Mouse (Mus musculus) layer of hippocampus, adult 9-11 months (tissue): ENCODE measurements at regions not wholly inside any gene's neighbourhood (a gene's known extent, or its start where the extent isn't known, plus 50 kb on each side); places are given as distances from the start of the nearest gene placed in this dataset.

ENCODE experiments used
- DNase-seq: peaks from one replicate; pipeline ENCODE4 v3.0.0; 2022

DNA sequence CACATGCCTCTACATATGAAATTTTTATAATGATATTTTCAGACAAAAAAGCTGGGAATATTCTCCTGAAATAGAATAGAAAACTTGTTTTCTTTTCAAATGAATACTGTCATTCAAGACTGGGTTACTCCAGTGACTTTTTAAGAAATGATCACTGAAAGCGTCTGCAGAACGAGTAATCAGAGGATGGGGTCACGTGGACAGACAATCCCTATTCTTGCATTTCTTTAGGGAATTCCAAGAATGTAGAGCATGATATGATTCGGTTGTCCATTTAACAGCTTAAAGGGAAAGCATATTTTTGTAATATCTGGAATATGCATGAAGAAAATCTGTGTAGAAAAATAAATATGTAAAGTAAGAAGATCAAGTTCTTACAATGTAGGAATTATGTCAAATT is 65.6 kb downstream of the 4933402N22Rik start:
- DNase-seq = no peak

DNA sequence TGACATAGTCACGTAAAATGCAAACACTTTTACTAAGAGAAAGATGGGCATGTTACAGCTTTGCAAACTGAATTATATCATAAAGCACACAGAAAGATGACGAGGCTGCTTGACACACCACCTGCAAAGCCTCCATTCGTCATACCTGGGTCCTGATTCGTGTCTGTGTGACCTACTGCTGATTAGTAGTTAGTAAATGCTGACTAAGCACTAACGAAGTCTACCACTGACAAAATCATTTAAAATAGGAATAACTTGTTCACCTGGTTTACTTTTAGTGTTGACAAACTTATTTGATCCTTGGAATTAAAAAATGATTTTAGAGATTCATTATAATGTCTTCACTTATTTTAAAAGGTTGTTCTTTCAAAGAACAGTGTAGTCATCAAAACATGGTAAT is 71.3 kb downstream of the 4933402N22Rik start:
- no peak for DNase-seq

DNA sequence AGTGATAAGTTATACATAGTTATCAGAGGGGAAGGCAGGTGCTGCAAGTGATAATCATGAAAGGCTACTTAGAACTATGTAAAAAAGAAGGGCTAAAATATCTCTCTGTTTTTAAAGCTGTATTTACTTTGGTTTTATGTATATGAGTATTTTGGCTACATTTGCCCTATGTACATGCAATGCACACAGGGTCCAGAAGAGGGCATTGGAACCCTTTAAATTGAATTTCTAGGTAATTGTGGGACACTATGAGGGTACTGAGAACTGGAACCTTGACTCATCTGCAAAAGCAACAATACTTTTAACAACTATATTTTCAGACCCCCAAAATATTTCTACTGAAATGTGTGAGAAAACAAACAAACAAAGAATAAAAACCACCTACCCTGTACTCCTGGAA is 82.9 kb downstream of the 4933402N22Rik start:
- DNase-seq = no peak

DNA sequence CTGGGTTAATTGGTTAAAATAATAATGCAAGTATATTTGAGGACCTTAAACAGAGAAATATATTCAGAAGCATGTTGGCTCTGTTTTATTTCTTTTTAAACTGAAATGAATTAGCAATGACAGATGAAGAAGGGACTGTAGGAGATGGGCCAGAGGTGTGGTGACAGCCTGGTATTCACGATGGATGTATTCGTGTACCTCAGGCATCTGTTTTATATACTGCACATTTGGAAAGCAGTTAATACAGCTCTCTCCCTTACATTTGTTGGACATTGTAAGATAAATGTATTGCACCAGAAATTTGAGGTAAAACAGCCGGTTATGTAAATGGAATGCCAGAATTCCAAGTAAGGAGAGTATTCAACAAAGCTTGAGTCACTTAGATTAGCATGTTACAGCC is 88.6 kb downstream of the 4933402N22Rik start:
- DNase-seq = no peak

DNA sequence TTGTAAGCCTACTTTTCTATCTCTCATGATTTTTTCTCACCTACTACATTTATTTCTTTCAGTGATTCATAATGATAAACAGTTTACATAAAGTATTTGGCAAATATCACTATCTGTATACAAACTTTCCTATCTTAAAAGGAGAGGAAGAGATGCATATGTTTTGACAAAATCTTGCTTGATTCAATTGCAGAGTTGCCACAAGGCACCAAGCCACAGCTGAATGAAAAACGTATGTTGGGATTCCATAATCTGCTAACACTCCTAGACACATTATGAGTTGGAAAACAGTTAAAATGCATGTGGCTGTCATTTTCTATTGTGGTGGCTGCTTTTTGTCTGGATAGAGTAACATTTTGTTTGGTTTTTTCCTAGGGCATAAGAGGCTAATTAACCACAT is 98.5 kb downstream of the 4933402N22Rik start:
- no peak for DNase-seq

DNA sequence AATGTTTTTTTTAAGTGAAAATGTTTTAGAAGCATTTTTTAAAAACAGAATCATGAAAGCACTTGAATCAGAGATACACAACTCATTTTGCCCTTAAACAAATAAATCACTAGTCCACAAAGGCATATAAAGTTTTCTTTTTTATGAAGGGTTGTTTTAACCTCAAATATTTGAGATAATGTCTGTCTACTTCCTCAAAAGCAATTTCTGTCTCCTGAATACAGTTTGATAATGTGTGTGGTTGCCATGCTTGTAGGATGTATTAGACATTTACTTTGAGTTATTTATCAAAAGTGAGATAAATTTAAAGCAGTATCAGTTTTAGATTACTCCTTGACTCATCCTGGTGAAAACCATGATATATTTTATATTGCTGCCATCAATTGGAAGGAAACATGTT is 102.6 kb downstream of the 4933402N22Rik start:
- DNase-seq = no peak

DNA sequence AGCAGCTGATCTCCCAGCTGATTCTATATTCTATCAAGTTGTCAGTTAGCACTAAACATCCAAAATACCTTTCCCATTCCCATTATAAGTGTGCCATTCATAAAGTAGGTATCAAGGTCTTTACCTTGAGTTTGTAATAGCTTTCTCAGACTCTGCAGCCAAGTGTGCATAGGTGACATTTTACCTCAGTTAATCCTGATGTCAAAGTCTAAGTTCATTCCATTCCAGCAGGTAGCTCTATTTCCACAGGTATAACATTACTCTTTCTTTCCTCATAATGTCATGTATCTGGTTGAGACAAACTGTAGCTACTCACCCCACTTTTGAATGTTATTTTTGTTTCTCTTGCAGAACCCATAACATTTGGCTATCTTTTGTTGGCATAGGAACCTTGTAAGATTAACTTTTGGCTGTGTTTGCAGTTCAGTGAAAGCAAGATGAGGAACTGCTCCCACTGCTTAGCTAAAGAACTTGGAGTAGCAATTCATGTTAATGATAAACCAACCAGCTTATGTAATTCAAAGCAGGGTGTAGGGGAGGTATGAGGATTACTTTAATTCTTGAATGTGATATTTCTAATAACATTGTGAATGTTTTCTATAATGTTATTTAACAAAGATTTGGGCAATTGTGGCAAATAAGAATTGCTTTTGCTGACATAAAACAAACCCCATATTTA is 107.0 kb downstream of the 4933402N22Rik start:
- no peak for DNase-seq

DNA sequence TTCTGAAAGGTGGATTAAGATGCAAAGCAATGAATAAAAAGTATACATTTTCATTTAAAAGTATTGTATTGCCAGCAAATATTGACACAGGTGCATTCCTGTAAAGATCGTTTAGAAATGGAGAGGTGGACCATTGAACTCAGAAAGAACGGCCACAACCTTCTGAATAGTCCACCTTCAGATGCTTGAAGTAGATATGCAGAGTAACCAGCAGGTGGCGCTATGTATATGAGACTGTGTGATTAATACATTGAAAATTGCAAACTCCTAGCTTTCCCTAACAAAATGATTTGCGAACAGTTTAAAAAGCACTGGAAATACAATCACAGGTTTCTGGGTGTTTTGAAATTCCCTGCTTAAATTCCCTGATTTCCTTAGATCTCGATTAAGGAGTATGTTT is 112.2 kb downstream of the 4933402N22Rik start:
- DNase-seq = peak; percentile 34

DNA sequence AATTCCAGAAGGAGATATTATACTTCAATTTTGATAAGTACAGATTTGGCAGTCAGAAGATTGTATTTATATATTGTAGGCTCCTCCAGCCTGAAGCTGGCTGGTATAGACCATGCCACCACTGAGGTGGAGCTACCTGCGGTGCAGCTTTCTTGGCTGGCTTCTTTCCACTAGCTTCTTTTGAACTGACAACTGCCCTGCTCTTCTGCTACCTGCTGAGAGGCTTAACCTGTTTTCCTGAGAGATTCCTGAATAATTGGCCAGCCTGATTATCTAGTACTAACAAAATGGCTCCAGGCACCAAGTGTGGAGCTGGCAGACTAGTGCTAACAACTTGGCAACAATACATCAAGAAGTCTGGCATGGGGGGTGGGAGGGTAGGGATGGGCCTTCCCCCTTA is 132.0 kb downstream of the 4933402N22Rik start:
- DNase-seq = no peak

DNA sequence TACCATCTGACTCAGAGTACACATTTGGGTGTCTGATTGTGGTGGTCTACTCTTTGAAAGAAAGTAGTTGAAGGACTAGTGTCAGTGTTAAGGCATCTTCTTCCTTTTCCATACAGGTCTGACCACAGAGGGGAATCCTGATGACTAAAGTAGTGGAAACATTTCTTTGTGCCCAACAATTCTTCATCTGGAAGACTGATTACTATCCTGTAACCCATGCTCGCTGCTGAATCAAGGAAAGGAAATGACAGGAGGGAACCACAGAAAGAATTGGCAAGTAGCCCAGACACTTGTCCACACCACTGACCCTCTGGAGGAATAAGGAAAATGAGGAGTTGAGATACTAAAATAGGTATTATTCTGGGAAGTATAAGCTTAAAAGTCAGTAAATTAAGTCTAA is 162.3 kb downstream of the 4933402N22Rik start:
- no peak for DNase-seq

DNA sequence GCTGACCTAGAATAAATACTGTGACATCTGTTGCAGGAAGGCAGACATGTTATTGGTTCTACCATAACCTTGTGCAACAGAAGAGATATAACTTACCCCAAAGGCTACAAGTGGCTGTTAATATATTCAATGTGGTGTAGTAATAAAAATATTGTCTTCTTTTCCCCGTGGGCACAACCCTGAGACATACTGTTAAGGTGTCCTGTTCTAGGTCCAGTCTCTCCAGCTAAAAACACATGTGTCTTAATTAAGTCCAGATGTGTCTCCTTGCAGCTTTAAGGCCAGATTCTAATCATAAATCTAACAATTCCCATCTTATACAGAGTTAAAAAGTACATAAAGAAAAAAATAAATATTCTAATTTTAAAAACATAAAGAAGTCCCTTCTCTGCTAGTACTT is 175.8 kb downstream of the 4933402N22Rik start:
- no peak for DNase-seq

DNA sequence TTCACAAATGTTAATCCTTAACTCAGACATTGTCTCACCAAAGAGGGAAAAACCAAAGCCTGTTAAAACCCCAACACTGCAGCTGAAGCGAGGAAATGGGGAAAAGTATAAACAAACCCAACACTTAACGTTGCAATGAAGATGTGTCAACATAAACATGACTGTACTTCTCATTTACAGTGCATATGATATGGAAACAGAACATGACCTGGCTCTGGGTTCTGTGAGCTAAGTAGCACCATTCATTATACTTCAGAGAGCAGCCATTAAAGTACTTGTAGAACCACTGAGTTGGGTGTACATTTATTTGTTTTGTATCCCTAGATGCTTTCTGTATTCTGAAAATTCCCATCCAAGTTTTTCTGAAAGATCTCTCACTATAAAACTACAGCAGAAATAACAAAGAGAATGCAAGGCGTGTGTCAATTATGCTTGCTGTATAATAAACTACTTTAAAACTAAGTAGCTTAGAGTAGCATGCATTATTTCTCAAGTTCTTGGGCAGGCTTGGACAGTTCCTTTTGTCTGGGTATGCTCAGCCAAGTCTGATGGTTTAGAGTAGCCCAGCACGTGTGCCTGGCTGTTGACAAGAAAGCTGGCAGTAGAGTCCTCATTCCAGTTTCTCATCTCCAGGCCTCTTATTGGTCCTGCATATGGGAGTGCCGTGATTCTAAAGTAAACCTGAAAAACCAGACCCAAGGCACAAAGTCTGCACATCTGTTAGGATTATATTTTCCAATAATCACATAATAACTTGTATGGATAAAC is 198.9 kb downstream of the 4933402N22Rik start:
- DNase-seq = no peak

DNA sequence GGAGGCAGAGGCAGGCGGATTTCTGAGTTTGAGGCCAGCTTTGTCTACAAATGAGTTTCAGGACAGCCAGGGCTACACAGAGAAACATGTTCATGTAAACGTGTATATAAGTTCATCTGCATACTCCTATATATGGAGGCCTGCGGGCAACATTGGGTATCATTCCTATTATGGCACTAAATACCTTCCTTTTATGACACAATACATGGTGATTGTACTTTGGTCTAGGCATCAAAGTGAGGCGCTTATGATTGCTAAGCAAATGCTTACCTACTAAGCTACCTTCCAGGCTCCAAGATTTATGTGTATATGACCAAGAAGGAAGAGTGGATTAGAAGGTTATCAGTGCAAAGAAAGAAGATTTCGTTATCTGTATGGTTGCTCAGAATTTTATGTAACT is 207.1 kb downstream of the 4933402N22Rik start:
- no peak for DNase-seq

DNA sequence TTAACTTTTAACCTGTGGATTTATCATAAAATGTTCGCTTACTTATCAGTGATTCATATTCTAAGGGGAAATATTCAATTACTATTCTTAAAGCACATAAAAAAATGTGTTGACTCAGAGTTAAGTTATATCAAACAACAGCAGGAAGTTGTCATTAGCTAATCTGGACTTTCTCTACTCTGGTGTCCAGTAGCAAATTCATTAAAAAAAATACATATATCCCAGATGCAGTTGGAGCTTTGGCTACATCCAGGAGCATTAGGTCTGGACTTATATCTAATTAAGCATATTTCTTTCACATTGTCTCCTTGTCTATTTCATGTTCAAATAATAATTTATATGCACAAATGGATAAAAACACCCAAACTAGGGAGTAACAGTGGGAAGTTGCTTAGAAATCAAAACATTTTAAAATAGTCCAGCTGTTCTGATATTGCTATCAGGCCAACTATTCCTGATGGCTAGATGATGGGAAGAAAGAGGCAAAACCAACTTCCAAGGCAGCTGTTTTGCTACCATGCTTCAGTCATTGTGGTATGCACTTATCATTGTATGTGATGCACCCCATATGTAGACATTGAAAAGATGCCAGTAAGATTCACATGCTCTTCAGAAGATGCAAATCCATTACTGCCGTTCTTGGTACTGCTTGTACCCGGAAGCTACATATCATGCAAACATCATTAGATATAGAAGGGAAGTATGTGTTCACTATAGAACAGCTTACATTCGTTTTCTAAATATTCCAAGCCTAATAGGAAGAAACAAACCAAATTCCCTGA is 209.8 kb downstream of the 4933402N22Rik start:
- no peak for DNase-seq

DNA sequence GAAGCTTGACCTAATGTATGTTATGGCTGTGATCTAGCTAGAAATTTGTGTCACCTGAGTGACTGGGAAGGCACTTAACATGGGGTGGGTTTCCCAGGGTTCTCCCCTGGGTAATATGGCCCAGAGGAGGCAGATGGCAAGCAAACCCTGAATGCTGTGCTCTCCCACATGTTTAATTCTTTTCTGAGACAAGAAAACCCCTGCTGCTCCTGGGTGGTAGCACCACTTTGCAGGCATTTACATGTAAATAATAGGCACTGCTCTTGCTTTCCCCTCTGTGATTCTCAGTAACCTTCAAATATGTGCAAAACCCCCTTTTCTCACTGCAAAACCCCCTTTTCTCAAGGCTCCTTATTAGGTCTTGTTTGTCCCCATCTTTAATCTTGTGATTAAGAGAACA is 221.1 kb downstream of the 4933402N22Rik start:
- DNase-seq = no peak

DNA sequence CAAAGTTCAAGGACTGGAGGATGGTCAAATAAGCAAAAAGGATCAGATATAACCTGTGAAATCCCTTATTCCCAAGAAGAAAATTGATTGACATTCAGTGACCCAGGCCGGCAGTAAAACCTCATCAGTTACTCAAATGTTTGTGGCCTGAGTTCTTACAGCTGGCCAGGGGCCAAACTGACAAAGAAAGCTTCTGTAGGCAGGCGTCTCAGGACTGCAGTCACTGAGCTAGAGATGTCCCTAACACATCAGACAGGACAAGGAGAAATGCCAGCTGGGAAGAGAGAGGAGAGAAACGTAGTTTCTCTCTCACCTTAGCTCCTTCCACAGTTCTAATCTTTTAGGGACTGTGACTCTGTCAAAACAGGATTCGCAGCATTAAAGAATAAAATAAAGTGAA is 229.9 kb upstream of the Sema3d start:
- DNase-seq = no peak

DNA sequence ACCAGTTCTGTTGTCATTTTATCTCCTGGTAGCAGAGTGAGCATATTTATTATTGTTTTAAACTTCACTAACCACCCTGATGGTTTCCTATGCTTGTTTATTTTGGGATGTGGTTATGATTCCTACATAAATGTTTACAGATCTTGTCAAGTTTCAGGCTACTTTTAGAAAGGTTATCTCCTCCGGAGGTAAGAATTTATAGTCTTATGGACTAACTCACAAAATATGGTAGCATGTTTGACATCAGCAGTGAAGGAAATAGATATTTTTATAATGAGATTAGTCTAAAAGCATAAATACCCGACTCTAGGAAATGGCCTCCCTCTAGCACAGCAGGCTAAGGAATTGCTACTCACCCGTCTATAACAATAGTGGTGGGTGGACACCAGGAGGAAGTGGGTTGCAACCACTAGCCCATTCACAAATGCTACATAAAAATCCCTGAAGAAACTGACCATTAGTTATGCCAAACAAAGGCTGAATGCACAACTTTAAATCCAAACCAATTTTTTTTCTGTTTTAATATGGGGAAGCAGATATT is 228.6 kb upstream of the Sema3d start:
- DNase-seq = no peak

DNA sequence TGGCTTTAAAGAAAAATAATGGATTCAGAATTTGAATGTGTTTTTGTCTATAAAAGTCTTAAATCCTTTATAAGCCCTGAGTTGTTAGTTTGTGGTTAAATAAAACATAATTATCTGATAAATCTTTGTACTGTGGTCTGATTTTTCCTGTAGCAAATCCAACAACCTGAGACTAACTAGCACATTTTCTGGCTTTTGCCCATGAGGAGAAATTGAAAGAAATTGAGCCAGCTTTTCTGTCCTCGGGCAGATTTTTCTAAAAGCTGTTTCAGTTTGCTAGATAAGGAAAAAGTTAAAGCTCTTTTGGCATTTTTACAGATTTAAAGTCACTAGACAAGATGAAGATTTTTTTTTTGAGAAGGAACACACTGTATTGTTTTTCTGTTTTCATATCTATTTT is 191.5 kb upstream of the Sema3d start:
- DNase-seq = no peak

DNA sequence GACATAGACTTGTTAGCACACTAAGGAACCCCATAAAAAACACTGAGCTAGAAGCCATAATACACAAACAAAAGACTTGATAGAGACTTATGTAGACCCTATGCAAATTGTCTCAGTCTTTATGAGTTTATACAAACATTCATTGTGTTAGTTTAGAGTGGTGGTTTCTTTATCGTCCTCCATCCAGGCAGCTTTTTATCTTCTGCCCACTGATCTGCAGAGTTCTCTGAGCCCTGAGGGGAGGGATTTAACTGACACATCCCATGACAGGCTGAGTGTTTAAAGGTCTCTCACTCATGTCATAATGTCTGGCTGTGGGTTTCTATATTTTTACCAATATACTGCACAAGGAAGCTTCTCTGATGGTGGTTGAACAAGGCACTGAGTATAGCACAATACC is 175.7 kb upstream of the Sema3d start:
- no peak for DNase-seq

DNA sequence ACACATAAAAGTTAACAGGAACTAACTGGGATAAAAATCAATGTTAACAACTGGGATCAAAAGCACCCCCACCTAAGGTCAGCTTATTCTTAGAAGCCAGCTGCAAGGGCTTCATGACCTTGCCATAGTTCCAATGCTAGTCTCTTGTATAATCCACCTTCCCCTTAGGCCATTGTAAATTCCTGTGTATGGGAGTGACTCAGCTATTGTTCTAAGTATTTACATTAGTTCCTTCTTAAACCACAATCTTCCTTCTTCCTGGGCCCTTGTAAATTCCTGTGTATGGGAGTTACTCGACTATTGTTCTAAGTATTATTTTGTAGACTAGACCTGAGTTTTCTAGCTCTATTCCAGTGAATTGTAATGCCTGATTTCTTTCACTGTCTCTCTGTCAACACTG is 173.6 kb upstream of the Sema3d start:
- DNase-seq = no peak

DNA sequence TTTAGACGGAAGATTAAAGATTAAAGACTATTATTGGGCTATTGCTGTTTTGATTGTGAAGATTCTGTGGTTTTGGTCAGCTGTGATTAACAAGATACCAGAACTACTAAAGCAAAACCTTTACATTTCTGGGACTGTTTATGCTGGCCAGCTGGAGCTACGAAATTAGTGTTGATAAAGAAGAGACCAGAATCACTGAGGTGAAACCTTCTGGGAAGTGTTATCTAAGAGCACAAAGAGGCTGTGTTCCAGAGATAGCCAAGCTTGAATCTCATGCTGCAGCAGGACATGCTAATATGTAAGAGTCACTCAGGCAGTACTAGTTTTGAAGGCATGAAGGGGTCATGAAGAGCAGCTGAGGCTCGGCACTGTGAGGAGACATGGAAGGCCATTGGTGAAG is 169.7 kb upstream of the Sema3d start:
- DNase-seq = no peak

DNA sequence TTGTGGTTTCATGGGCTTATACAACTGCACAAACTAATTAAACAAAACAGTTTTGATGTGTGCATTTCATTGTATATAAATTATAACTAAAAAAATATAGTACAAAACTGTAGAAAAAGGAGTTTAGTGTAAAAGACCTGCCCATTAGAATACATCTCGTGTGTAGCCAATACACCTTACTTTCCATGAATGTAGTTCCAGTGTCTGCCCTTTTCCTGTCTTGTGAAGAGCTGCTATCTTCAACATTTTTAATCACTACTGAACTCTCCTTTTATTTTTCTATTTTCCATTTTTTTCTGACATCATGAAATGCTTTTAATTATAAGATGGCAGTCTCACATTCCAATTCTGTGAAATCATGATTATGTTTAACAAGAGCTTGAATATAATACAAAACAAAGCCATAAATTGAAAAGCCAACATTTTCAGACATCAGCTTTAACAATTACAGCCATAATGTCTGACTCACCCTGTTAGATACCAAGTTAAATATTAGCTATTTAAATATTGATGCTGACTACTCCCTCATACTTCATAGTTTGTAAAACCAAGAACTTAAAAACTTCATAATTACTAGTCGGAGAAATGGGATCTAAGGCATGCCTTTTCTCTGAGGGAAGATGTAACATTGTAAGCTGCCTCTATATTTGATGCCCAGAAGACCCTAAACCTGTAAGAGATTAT is 163.6 kb upstream of the Sema3d start:
- DNase-seq = no peak

DNA sequence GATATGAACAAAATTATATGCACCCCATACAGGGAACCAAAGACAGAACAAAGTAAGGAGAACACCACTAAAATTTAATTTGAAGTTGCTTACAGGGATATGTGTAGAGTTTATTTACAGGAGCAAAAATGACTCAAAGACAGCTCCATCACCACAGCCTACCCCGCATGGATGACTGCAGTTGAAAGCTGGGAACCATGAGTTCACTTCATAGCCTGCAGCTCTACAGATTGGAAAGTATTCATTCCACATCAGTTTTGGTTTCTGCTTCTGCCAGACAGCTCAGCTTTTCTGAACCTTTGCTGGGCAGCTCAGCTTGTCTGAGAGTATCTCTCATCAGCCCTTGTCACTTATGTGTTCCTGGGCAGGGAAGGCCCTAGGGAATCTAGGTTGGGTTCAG is 160.6 kb upstream of the Sema3d start:
- no peak for DNase-seq
